Mouse (Mus musculus): ENCODE measurements at regions not wholly inside any gene's neighbourhood (a gene's known extent, or its start where the extent isn't known, plus 50 kb on each side); places are given as distances from the start of the nearest gene placed in this dataset.

- TF ChIP-seq POLR2A (IDR thresholded peaks at IDR 0.05; ENCODE audit: borderline replicate concordance, extremely low read depth, insufficient read depth, insufficient read length, poor library complexity, severe bottlenecking) (no peak), CTCF (IDR thresholded peaks at IDR 0.05; ENCODE audit: borderline replicate concordance, extremely low read depth, insufficient read depth, insufficient read length) (no peak)
Observed at GRCm38 (mm10) chr4:84740816-84741215, 65.7 kb upstream of the Bnc2 start.

All from brain, embryonic 14.5 days (tissue).